ENCODE assay signal across 20 mouse cellular contexts in genomic region chr7:132357841-132358237, GRCm38 (mm10). TPM values are rescaled to one million over a fixed set of nuclear protein-coding genes. Genes with fewer than 3 reads are reported as not detected.
DNase-seq lines count a peak whose midpoint lies in the region; ATAC-seq and TF ChIP-seq lines count a peak whose summit lies in the region.
"Had no signal": no experiment of that assay in that cellular context is flagged by ENCODE, and none has a peak within 500 bp of the region (broad histone marks: within the 10 kb centered on the region; RNA-seq: fewer than 3 reads in every experiment).

No protein-coding gene starts in this region.

- no peak overlapping the region for H3K9ac ChIP-seq in liver, postnatal 0 days (replicated peaks)
- no peak overlapping the region for H3K9ac ChIP-seq in liver, embryonic 11.5 days (ENCODE audit: low read depth, low read length)
- no peak overlapping the region for H3K9ac ChIP-seq in MEL (ENCODE audit: control insufficient read depth, low read depth, low read length, poor library complexity, severe bottlenecking)

- no peak overlapping the region for H3K4me3 ChIP-seq in kidney, adult 2 months (ENCODE audit: insufficient read depth, low read depth, low read length)
- H3K4me3 ChIP-seq in liver, postnatal 0 days (ENCODE audit: low read depth, low read length) = no peak overlapping the region
- no peak overlapping the region for H3K4me3 ChIP-seq in liver, embryonic 11.5 days (ENCODE audit: low read depth, low read length)
- H3K4me3 ChIP-seq in MEL (ENCODE audit: control insufficient read depth in 1 of 2, insufficient read depth in 1 of 2, low read depth in 2 of 2, low read length in 2 of 2) = no peak overlapping the region
- H3K4me3 ChIP-seq in small intestine, adult 2 months (ENCODE audit: low read depth, low read length) = no peak overlapping the region

- no peak overlapping the region for H3K4me2 ChIP-seq in liver, postnatal 0 days (ENCODE audit: low read depth, low read length)
- H3K4me2 ChIP-seq in liver, embryonic 11.5 days = no peak overlapping the region

- no peak for TF ChIP-seq CTCF in kidney, adult 2 months (conservative IDR thresholded peaks at IDR 0.05; ENCODE audit: insufficient read depth, insufficient read length, low read depth, low read length)
- TF ChIP-seq CTCF in liver, postnatal 0 days (IDR thresholded peaks at IDR 0.05; ENCODE audit: low read depth) = no peak
- TF ChIP-seq CTCF in MEL (IDR thresholded peaks at IDR 0.05 in 2 of 3, conservative IDR thresholded peaks at IDR 0.05 in 1 of 3; ENCODE audit: control insufficient read depth in 1 of 3, insufficient read depth in 1 of 3, low read depth in 2 of 3, low read length in 3 of 3, poor library complexity in 1 of 3, severe bottlenecking in 1 of 3) = no peak
- TF ChIP-seq CTCF in small intestine, adult 2 months (IDR thresholded peaks at IDR 0.05; ENCODE audit: extremely low read depth, insufficient read length, insufficient replicate concordance, low read depth, low read length) = no peak

- no peak for TF ChIP-seq EP300 in liver, postnatal 0 days (IDR thresholded peaks at IDR 0.05; ENCODE audit: low read depth)
- no peak for TF ChIP-seq EP300 in MEL (IDR thresholded peaks at IDR 0.05; ENCODE audit: low read depth in 1 of 2, low read length in 2 of 2)

- WGBS in kidney, adult 2 months = 94% methylated on average over 3 of the region's 3 CpGs
- WGBS in liver, postnatal 0 days (ENCODE audit: insufficient replicate concordance) = 73% methylated on average over 3 of the region's 3 CpGs
- WGBS in liver, embryonic 11.5 days = 80% methylated on average over 3 of the region's 3 CpGs
- 85% methylated on average over 3 of the region's 3 CpGs for WGBS in small intestine, adult 2 months

- H3K36me3 ChIP-seq in kidney, adult 2 months (ENCODE audit: control insufficient read depth, insufficient read depth, low read length) = no peaks in the 10 kb centered on the region
- H3K36me3 ChIP-seq in liver, postnatal 0 days (replicated peaks; ENCODE audit: insufficient read depth, low read length) = no peaks in the 10 kb centered on the region
- H3K36me3 ChIP-seq in liver, embryonic 11.5 days (ENCODE audit: control insufficient read depth, insufficient read depth, low read length) = no peaks in the 10 kb centered on the region
- peaks cover 0 to 18% of the 10 kb centered on the region in 2 experiments; a peak in 3 of 4 replicates for H3K36me3 ChIP-seq in MEL (ENCODE audit: control insufficient read depth in 1 of 2, insufficient read depth in 2 of 2, low read length in 2 of 2)
- no peaks in the 10 kb centered on the region for H3K36me3 ChIP-seq in small intestine, adult 2 months (ENCODE audit: control insufficient read depth, insufficient read depth, low read length)
- H3K36me3 ChIP-seq: G1E had no signal

- no peaks in the 10 kb centered on the region for H3K27me3 ChIP-seq in kidney, adult 2 months (replicated peaks; ENCODE audit: control insufficient read depth, insufficient read depth, low read length)
- no peaks in the 10 kb centered on the region for H3K27me3 ChIP-seq in liver, postnatal 0 days (ENCODE audit: insufficient read depth, low read length)
- H3K27me3 ChIP-seq in liver, embryonic 11.5 days (replicated peaks; ENCODE audit: control insufficient read depth, insufficient read depth, low read length) = no peaks in the 10 kb centered on the region
- no peaks in the 10 kb centered on the region for H3K27me3 ChIP-seq in MEL (ENCODE audit: control insufficient read depth in 1 of 2, insufficient read depth in 2 of 2, low read length in 2 of 2)
- no peaks in the 10 kb centered on the region for H3K27me3 ChIP-seq in small intestine, adult 2 months (ENCODE audit: control insufficient read depth, insufficient read depth, low read length)
- H3K27me3 ChIP-seq: Patski had no signal

- no peak for TF ChIP-seq RAD21 in MEL (IDR thresholded peaks at IDR 0.05; ENCODE audit: low read depth, low read length)

- no peak for ATAC-seq in liver, postnatal 0 days
- ATAC-seq in liver, embryonic 11.5 days (replicated peaks; ENCODE audit: low FRiP score) = no peak
- no peak for ATAC-seq in inflammation-experienced regulatory T-cells, adult 6 months
- ATAC-seq: activated CD4-positive, CD25-positive, alpha-beta regulatory T cell, adult 4 months; CD4-positive, CD25-positive, alpha-beta regulatory T cell, adult 4 months; Patski had no signal

- H3K9me3 ChIP-seq in liver, postnatal 0 days (ENCODE audit: low read length) = no peaks in the 10 kb centered on the region
- no peaks in the 10 kb centered on the region for H3K9me3 ChIP-seq in liver, embryonic 11.5 days (ENCODE audit: control insufficient read depth, low read length)
- H3K9me3 ChIP-seq in MEL (replicated peaks; ENCODE audit: insufficient read depth, low read length) = no peaks in the 10 kb centered on the region

- peak overlapping the region; percentile 53; the same call in 1 of the 2 replicates for H3K27ac ChIP-seq in kidney, adult 2 months (ENCODE audit: insufficient read depth, low read depth, low read length)
- H3K27ac ChIP-seq in liver, postnatal 0 days (ENCODE audit: low read depth) = peak overlapping the region; percentile 44; the same call in 1 of the 2 replicates
- no peak overlapping the region for H3K27ac ChIP-seq in liver, embryonic 11.5 days (ENCODE audit: low read depth, low read length)
- no peak overlapping the region for H3K27ac ChIP-seq in MEL (ENCODE audit: control insufficient read depth, low read depth, low read length)
- 0 out of 2 replicates have a peak overlapping the region, but pooled peaks have one; percentile 7 for H3K27ac ChIP-seq in small intestine, adult 2 months (ENCODE audit: insufficient read depth, low read depth, low read length)

- H3K79me2 ChIP-seq in MEL (ENCODE audit: control insufficient read depth, insufficient read depth, low read length, poor library complexity) = no peaks in the 10 kb centered on the region

- H3K4me1 ChIP-seq in kidney, adult 2 months (ENCODE audit: control insufficient read depth, insufficient read depth, low read length) = 0 out of 2 replicates have a peak, but pooled peaks cover 4% of the 10 kb centered on the region
- H3K4me1 ChIP-seq in liver, postnatal 0 days (ENCODE audit: insufficient read depth) = peaks cover 12% of the 10 kb centered on the region
- no peaks in the 10 kb centered on the region; the same call in 1 of the 2 replicates for H3K4me1 ChIP-seq in liver, embryonic 11.5 days (replicated peaks; ENCODE audit: control insufficient read depth, insufficient read depth, low read length)
- H3K4me1 ChIP-seq in MEL (ENCODE audit: control insufficient read depth in 1 of 2, insufficient read depth in 2 of 2, low read length in 2 of 2) = peaks cover 0 to 35% of the 10 kb centered on the region in 2 experiments; a peak in 2 of 4 replicates
- peaks cover 8% of the 10 kb centered on the region; the same call in 1 of the 2 replicates for H3K4me1 ChIP-seq in small intestine, adult 2 months (ENCODE audit: control insufficient read depth, insufficient read depth, insufficient read length, low read length)

- no peak for TF ChIP-seq POLR2A in kidney, adult 2 months (IDR thresholded peaks at IDR 0.05; ENCODE audit: low read depth, low read length)
- TF ChIP-seq POLR2A in MEL (IDR thresholded peaks at IDR 0.05; ENCODE audit: control insufficient read depth in 1 of 2, insufficient read depth in 1 of 2, low read depth in 1 of 2, low read length in 2 of 2, poor library complexity in 1 of 2) = no peak
- TF ChIP-seq POLR2A in small intestine, adult 2 months (IDR thresholded peaks at IDR 0.05; ENCODE audit: low read depth, low read length) = no peak

- no peak for DNase-seq in kidney, adult 2 months
- DNase-seq in kidney, adult 9 months = no peak
- DNase-seq in liver, postnatal 0 days = no peak
- DNase-seq in liver, embryonic 11.5 days (ENCODE audit: low spot score) = no peak
- no peak for DNase-seq in MEL (ENCODE audit: low read depth, low spot score)
- no peak for DNase-seq in kidney, postnatal 4 days
- DNase-seq: adrenal gland, postnatal 10 days; adrenal gland, postnatal 14 days; adrenal gland, postnatal 25 days; adrenal gland, postnatal 36 days; B cell, adult 2 months; cerebellum, adult 11 months; cerebellum, adult 11-12 months; cerebellum, adult 18-20 months had no signal

TF ChIP-seq in MEL, 35 proteins besides CTCF, POLR2A, EP300 and RAD21 (continues in another document):
- TF ChIP-seq ZNF384 (IDR thresholded peaks at IDR 0.05; ENCODE audit: low read depth, low read length) (no peak), CHD1 (IDR thresholded peaks at IDR 0.05; ENCODE audit: low read depth, low read length) (peak; percentile 66; the same call in 1 of the 2 replicates), ZC3H11A (IDR thresholded peaks at IDR 0.05; ENCODE audit: low read depth, low read length) (no peak), NRF1 (IDR thresholded peaks at IDR 0.05; ENCODE audit: insufficient read depth, low read depth, low read length, poor library complexity, severe bottlenecking) (no peak), MYC (IDR thresholded peaks at IDR 0.05; ENCODE audit: low read depth, low read length) (no peak), NELFE (IDR thresholded peaks at IDR 0.05; ENCODE audit: low read depth, low read length) (peak; percentile 32; the same call in 1 of the 2 replicates), SMC3 (IDR thresholded peaks at IDR 0.05; ENCODE audit: low read depth, low read length) (peak; percentile 31), ZKSCAN1 (IDR thresholded peaks at IDR 0.05; ENCODE audit: low read depth, low read length) (0 out of 2 replicates have a peak, but pooled peaks have one; percentile 35), E2F4 (IDR thresholded peaks at IDR 0.05; ENCODE audit: borderline replicate concordance, low read depth, low read length) (no peak), MXI1 (IDR thresholded peaks at IDR 0.05; ENCODE audit: low read depth, low read length) (0 out of 2 replicates have a peak, but pooled peaks have one; percentile 27), MYB (IDR thresholded peaks at IDR 0.05; ENCODE audit: low read depth, low read length) (no peak; the same call in 1 of the 2 replicates), ZMIZ1 (IDR thresholded peaks at IDR 0.05; ENCODE audit: low read depth, low read length) (peak; percentile 35; the same call in 1 of the 2 replicates), MAFK (IDR thresholded peaks at IDR 0.05; ENCODE audit: borderline replicate concordance, low read depth, low read length) (no peak), POLR2AphosphoS5 (IDR thresholded peaks at IDR 0.05; ENCODE audit: borderline replicate concordance, low read depth, low read length) (no peak; the same call in 1 of the 2 replicates)

RNA-seq across cellular contexts. Expression of gene Chst15, which starts 40.8 kb away (rescaled TPM):
- 13.8 and 17.6 TPM in 2 replicates for polyA plus RNA-seq in kidney, adult 2 months (2012; rRNA removed)
- 4.2 and 5.4 TPM in 2 replicates for polyA plus RNA-seq in liver, postnatal 0 days (2015; fragmentation: Nextera tagmentation; extraction: Ambion mirVana)
- 12.8 and 14.1 TPM in 2 replicates for polyA plus RNA-seq in liver, embryonic 11.5 days (2014; fragmentation: Nextera tagmentation; extraction: Ambion mirVana)
- 14.3 and 14.9 TPM in 2 replicates for total RNA-seq in MEL (2012; rRNA removed)
- polyA plus RNA-seq in MEL (2012; ENCODE audit: insufficient read depth in 1 of 2, insufficient read length in 2 of 2, low read depth in 1 of 2, low replicate concordance in 2 of 2, missing spikeins in 1 of 2) = 10 to 100 TPM in 1 of 2 experiments, not detected in 1; 18.1 TPM
- polyA plus RNA-seq in small intestine, adult 2 months (2012; rRNA removed) = 3.6 and 5.7 TPM in 2 replicates
- polyA plus RNA-seq in inflammation-experienced regulatory T-cells, adult 6 months (2017; shearing (Covaris generic)) = 1 to 10 TPM in 2 of 3 experiments, under 1 TPM in 1; 0.88 to 6.2 (median 4.8) TPM
- polyA plus RNA-seq: G1E had no signal

Comparison
In these comparisons a context has a peak if more than half of its experiments do, and no peak if none do; other contexts are left out.
1. H3K27ac ChIP-seq: peak in kidney, adult 2 months (single experiment), liver, postnatal 0 days (single experiment) and small intestine, adult 2 months (single experiment); none in liver, embryonic 11.5 days (single experiment) and MEL (single experiment).